ENCODE assay signal across 15 mouse cellular contexts in the genomic region with DNA sequence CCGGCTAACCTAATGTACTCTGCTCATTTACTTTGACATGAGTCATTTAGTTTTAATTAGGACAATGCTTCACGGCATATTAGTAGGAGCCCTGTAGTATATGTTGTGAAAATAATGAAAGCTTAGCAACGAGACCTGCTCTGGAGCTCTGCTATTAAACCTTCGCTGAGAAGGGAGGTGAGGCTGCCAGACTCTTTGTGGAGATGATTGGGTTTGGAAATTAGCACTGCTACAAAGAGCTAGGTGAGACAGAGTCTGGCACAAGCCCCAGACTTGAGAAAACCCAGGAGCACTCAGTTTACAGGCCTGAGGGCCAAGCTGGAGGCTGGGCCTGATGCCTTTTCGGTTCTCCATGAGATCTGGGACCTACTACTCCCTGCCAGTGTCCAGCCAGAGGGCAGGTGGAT.
A peak's percentile ranks its signal among the peaks of the same experiment; 100 is the strongest.
DNase-seq lines count a peak whose midpoint lies in the region; ATAC-seq and TF ChIP-seq lines count a peak whose summit lies in the region.
"Had no signal": no experiment of that assay in that cellular context is flagged by ENCODE, and none has a peak within 500 bp of the region (broad histone marks: within the 10 kb centered on the region; RNA-seq: fewer than 3 reads in every experiment).

No protein-coding gene starts in this region.

- H3K4me2 ChIP-seq in intestine, embryonic 14.5 days (ENCODE audit: low read length): no peak overlapping the region
- H3K4me2 ChIP-seq in intestine, embryonic 15.5 days (replicated peaks): no peak overlapping the region
- H3K4me2 ChIP-seq in hindbrain, postnatal 0 days (ENCODE audit: low read depth, low read length): no peak overlapping the region
- H3K4me2 ChIP-seq: heart, embryonic 11.5 days; kidney, embryonic 15.5 days; liver, embryonic 12.5 days had no signal

- no peaks in the 10 kb centered on the region for H3K27me3 ChIP-seq in intestine, embryonic 14.5 days (replicated peaks; ENCODE audit: control insufficient read depth, insufficient read depth, low read length)
- H3K27me3 ChIP-seq in intestine, embryonic 15.5 days (replicated peaks): no peaks in the 10 kb centered on the region
- H3K27me3 ChIP-seq in hindbrain, postnatal 0 days (ENCODE audit: insufficient read depth, low read length): no peaks in the 10 kb centered on the region
- H3K27me3 ChIP-seq: CH12.LX; kidney, embryonic 15.5 days; liver, embryonic 12.5 days had no signal

- H3K36me3 ChIP-seq in intestine, embryonic 14.5 days (ENCODE audit: control insufficient read depth, insufficient read depth, low read length): no peaks in the 10 kb centered on the region
- no peaks in the 10 kb centered on the region for H3K36me3 ChIP-seq in intestine, embryonic 15.5 days
- no peaks in the 10 kb centered on the region for H3K36me3 ChIP-seq in hindbrain, postnatal 0 days (ENCODE audit: insufficient read depth, low read length)
- H3K36me3 ChIP-seq: kidney, embryonic 15.5 days; liver, embryonic 12.5 days had no signal

- H3K4me1 ChIP-seq in intestine, embryonic 14.5 days (replicated peaks; ENCODE audit: control insufficient read depth, insufficient read depth, low read length): no peaks in the 10 kb centered on the region
- H3K4me1 ChIP-seq in intestine, embryonic 15.5 days (replicated peaks): no peaks in the 10 kb centered on the region
- peaks cover 10% of the 10 kb centered on the region for H3K4me1 ChIP-seq in hindbrain, postnatal 0 days (ENCODE audit: insufficient read depth, low read length)
- H3K4me1 ChIP-seq: liver, embryonic 12.5 days had no signal

- no peak overlapping the region for H3K4me3 ChIP-seq in intestine, embryonic 14.5 days (ENCODE audit: low read depth, low read length)
- no peak overlapping the region for H3K4me3 ChIP-seq in intestine, embryonic 15.5 days (replicated peaks)
- no peak overlapping the region for H3K4me3 ChIP-seq in hindbrain, postnatal 0 days (ENCODE audit: low read length)
- H3K4me3 ChIP-seq: kidney, embryonic 15.5 days; liver, embryonic 12.5 days had no signal

- no peak for ATAC-seq in intestine, embryonic 14.5 days (replicated peaks; ENCODE audit: low FRiP score, low TSS enrichment, low read depth)
- no peak for ATAC-seq in intestine, embryonic 15.5 days
- peak; percentile 39; the same call in 1 of the 2 replicates for ATAC-seq in hindbrain, postnatal 0 days
- ATAC-seq in CD4-positive, CD25-positive, alpha-beta regulatory T cell, adult 4 months: no peak
- ATAC-seq: liver, embryonic 12.5 days; lung, postnatal 0 days had no signal

- DNase-seq in intestine, embryonic 14.5 days (ENCODE audit: low spot score): peak; percentile 47
- DNase-seq in cerebellum, adult 8-10 months: peak; percentile 25
- peak; percentile 65 to 66 for DNase-seq in cerebellum, postnatal 14 days
- peak; percentile 33 for DNase-seq in hindbrain, postnatal 0 days (ENCODE audit: low spot score)
- DNase-seq in heart, postnatal 36 days: no peak
- DNase-seq: gastrocnemius, postnatal 36 days; layer of hippocampus, adult 9-11 months; thymus, postnatal 36 days had no signal

- H3K27ac ChIP-seq in intestine, embryonic 14.5 days (ENCODE audit: low read depth): no peak overlapping the region
- H3K27ac ChIP-seq in intestine, embryonic 15.5 days: no peak overlapping the region
- H3K27ac ChIP-seq in hindbrain, postnatal 0 days: no peak overlapping the region
- H3K27ac ChIP-seq: kidney, embryonic 15.5 days; liver, embryonic 12.5 days had no signal

- TF ChIP-seq CTCF in hindbrain, postnatal 0 days (IDR thresholded peaks at IDR 0.05; ENCODE audit: low read depth): no peak

- H3K9me3 ChIP-seq in intestine, embryonic 14.5 days (ENCODE audit: control insufficient read depth, low read length): no peaks in the 10 kb centered on the region
- H3K9me3 ChIP-seq in intestine, embryonic 15.5 days: no peaks in the 10 kb centered on the region
- no peaks in the 10 kb centered on the region for H3K9me3 ChIP-seq in hindbrain, postnatal 0 days (ENCODE audit: low read length)
- H3K9me3 ChIP-seq: kidney, embryonic 15.5 days; liver, embryonic 12.5 days had no signal

- WGBS in intestine, embryonic 14.5 days: 61% methylated on average over 5 of the region's 5 CpGs
- WGBS in intestine, embryonic 15.5 days: 64% methylated on average over 5 of the region's 5 CpGs
- 31% methylated on average over 5 of the region's 5 CpGs for WGBS in hindbrain, postnatal 0 days

- intact Hi-C loops in heart, postnatal 36 days (cut with DNase I): no loop called here

- H3K9ac ChIP-seq in intestine, embryonic 14.5 days (ENCODE audit: low read length): no peak overlapping the region
- H3K9ac ChIP-seq in intestine, embryonic 15.5 days: no peak overlapping the region
- H3K9ac ChIP-seq in hindbrain, postnatal 0 days (replicated peaks; ENCODE audit: low read length): no peak overlapping the region
- H3K9ac ChIP-seq: kidney, embryonic 15.5 days; liver, embryonic 12.5 days had no signal

Comparison
In these comparisons a context has a peak if more than half of its experiments do, and no peak if none do; other contexts are left out.
1. DNase-seq: peak in intestine, embryonic 14.5 days (single experiment), cerebellum, adult 8-10 months (single experiment), cerebellum, postnatal 14 days (2 of 2) and hindbrain, postnatal 0 days (single experiment); none in heart, postnatal 36 days (0 of 2).